In the genomic region with DNA sequence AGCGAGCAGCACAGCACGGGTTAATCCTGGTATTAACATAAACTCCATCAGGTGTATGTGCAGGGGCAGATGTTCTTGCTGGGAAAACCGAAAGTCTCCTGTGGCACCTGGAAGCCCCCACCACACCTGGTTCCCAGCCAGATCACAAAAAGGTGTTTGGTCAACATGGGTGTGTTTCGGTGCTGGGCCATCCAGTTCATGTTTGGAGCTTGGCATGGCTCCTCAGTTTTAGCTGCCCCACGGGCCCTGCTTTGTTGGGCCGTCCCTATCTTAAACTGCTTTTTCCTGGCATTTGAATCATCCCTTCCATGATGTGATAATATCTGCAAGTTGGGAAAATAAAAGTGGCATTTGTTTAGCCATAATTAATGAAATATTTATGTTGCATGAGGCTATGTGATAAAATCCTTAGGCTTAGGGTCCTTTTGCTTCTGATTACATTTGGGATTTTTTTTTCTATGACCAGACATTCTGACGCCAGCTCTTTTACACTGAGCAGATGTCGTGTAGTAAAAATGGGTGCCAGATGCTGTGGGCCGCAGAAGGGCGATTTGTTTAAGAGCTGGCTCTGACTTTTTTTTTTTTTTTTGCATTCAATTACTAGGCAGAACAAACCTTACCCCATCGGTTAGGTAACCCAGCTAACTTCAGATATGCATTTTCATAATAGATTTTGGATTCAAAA, we compare ENCODE assay signal across 9 mouse cellular contexts. TPM values are rescaled to one million over a fixed set of nuclear protein-coding genes. Genes with fewer than 3 reads are reported as not detected.
DNase-seq lines count a peak whose midpoint lies in the region; ATAC-seq and TF ChIP-seq lines count a peak whose summit lies in the region.
"Had no signal": no experiment of that assay in that cellular context is flagged by ENCODE, and none has a peak within 500 bp of the region (broad histone marks: within the 10 kb centered on the region; RNA-seq: fewer than 3 reads in every experiment).

No protein-coding gene starts in this region.

- H3K27ac ChIP-seq in kidney, embryonic 15.5 days: peak overlapping the region; percentile 87
- peak overlapping the region; percentile 75 for H3K27ac ChIP-seq in forebrain, embryonic 10.5 days
- H3K27ac ChIP-seq in limb, embryonic 13.5 days: peak overlapping the region; percentile 81

- no peak for ATAC-seq in kidney, embryonic 15.5 days (replicated peaks; ENCODE audit: low FRiP score)
- ATAC-seq in limb, embryonic 13.5 days (ENCODE audit: low FRiP score, low read depth): peak; percentile 62
- ATAC-seq: inflammation-experienced regulatory T-cells, adult 6 months had no signal

- no peak overlapping the region for H3K9ac ChIP-seq in kidney, embryonic 15.5 days
- no peak overlapping the region for H3K9ac ChIP-seq in limb, embryonic 13.5 days

- no peak for DNase-seq in kidney, postnatal 14 days
- no peak for DNase-seq in forebrain, embryonic 10.5 days (ENCODE audit: extremely low spot score, low spot score)
- no peak for DNase-seq in testis, postnatal 10 days (ENCODE audit: low spot score)
- no peak for DNase-seq in T-cell, adult 2 months (ENCODE audit: low spot score)
- no peak for DNase-seq in cerebellum, adult 18-20 months

- peaks cover 41% of the 10 kb centered on the region for H3K4me1 ChIP-seq in kidney, embryonic 15.5 days
- H3K4me1 ChIP-seq in forebrain, embryonic 10.5 days: peaks cover 48% of the 10 kb centered on the region
- peaks cover 44% of the 10 kb centered on the region for H3K4me1 ChIP-seq in limb, embryonic 13.5 days

- H3K36me3 ChIP-seq in kidney, embryonic 15.5 days: no peaks in the 10 kb centered on the region
- no peaks in the 10 kb centered on the region for H3K36me3 ChIP-seq in forebrain, embryonic 10.5 days (replicated peaks)
- no peaks in the 10 kb centered on the region for H3K36me3 ChIP-seq in limb, embryonic 13.5 days
- H3K36me3 ChIP-seq in myocyte (ENCODE audit: control insufficient read depth, insufficient read depth): no peaks in the 10 kb centered on the region

- no peak overlapping the region for H3ac ChIP-seq in myocyte (ENCODE audit: control insufficient read depth, insufficient read length)

- H3K4me3 ChIP-seq in kidney, embryonic 15.5 days (replicated peaks): no peak overlapping the region
- no peak overlapping the region for H3K4me3 ChIP-seq in forebrain, embryonic 10.5 days
- H3K4me3 ChIP-seq in limb, embryonic 13.5 days: no peak overlapping the region
- no peak overlapping the region for H3K4me3 ChIP-seq in myocyte

- TF ChIP-seq POLR2A in myocyte (IDR thresholded peaks at IDR 0.05; ENCODE audit: insufficient read length, low read depth): no peak

- no peaks in the 10 kb centered on the region for H3K9me3 ChIP-seq in kidney, embryonic 15.5 days (replicated peaks)
- H3K9me3 ChIP-seq in forebrain, embryonic 10.5 days: no peaks in the 10 kb centered on the region
- no peaks in the 10 kb centered on the region for H3K9me3 ChIP-seq in limb, embryonic 13.5 days

- 0 out of 2 replicates have a peak overlapping the region, but pooled peaks have one; percentile 15 for H3K4me2 ChIP-seq in kidney, embryonic 15.5 days
- H3K4me2 ChIP-seq in limb, embryonic 13.5 days (replicated peaks): peak overlapping the region; percentile 49
- peak overlapping the region; percentile 27 for H3K4me2 ChIP-seq in myocyte (ENCODE audit: low read depth)

- H3K79me2 ChIP-seq in myocyte (ENCODE audit: control insufficient read depth, insufficient read depth): no peaks in the 10 kb centered on the region

- H3K27me3 ChIP-seq in kidney, embryonic 15.5 days: no peaks in the 10 kb centered on the region
- peaks cover 35% of the 10 kb centered on the region for H3K27me3 ChIP-seq in forebrain, embryonic 10.5 days (ENCODE audit: poor library complexity, severe bottlenecking)
- H3K27me3 ChIP-seq in limb, embryonic 13.5 days: no peaks in the 10 kb centered on the region
- no peaks in the 10 kb centered on the region for H3K27me3 ChIP-seq in myocyte (ENCODE audit: control insufficient read depth, insufficient read depth, insufficient read length)

- 37% methylated on average over 11 of the region's 11 CpGs for WGBS in kidney, embryonic 15.5 days
- 47% methylated on average over 11 of the region's 11 CpGs for WGBS in forebrain, embryonic 10.5 days
- 8% methylated on average over 11 of the region's 11 CpGs for WGBS in limb, embryonic 13.5 days

TF ChIP-seq in myocyte, 11 proteins besides CTCF, POLR2A, EP300 and RAD21:
- TF ChIP-seq USF1 (IDR thresholded peaks at IDR 0.05; ENCODE audit: low read depth): no peak
- no peak for TF ChIP-seq REST (IDR thresholded peaks at IDR 0.05; ENCODE audit: insufficient read depth, insufficient read length)
- TF ChIP-seq SRF (IDR thresholded peaks at IDR 0.05; ENCODE audit: control insufficient read depth, insufficient read length, low read depth): no peak
- TF ChIP-seq MYOD1 (IDR thresholded peaks at IDR 0.05; ENCODE audit: control insufficient read depth in 1 of 3, insufficient read length in 2 of 3, low read depth in 2 of 3): no peak
- no peak for TF ChIP-seq E2F4 (IDR thresholded peaks at IDR 0.05; ENCODE audit: insufficient read depth)
- no peak for TF ChIP-seq POLR2AphosphoS2 (IDR thresholded peaks at IDR 0.05; ENCODE audit: insufficient read length, low read depth)
- no peak for TF ChIP-seq TCF12 (IDR thresholded peaks at IDR 0.05; ENCODE audit: insufficient read depth, poor library complexity, severe bottlenecking)
- TF ChIP-seq MAX (IDR thresholded peaks at IDR 0.05; ENCODE audit: low read depth): no peak
- no peak for TF ChIP-seq TCF3 (IDR thresholded peaks at IDR 0.05; ENCODE audit: insufficient read length, low read depth)
- no peak for TF ChIP-seq CEBPB (IDR thresholded peaks at IDR 0.05; ENCODE audit: insufficient read depth, poor library complexity, severe bottlenecking)
- TF ChIP-seq MYOG (IDR thresholded peaks at IDR 0.05; ENCODE audit: control insufficient read depth in 1 of 3, insufficient read depth in 1 of 3, insufficient read length in 2 of 3, low read depth in 2 of 3): no peak

RNA-seq across cellular contexts. Expression of a gene that starts 36.9 kb away (rescaled TPM):
- polyA plus RNA-seq in kidney, embryonic 15.5 days (2015; fragmentation: Nextera tagmentation; extraction: Ambion mirVana): 103 and 107 TPM in 2 replicates
- 51.6 and 54.7 TPM in 2 replicates for polyA plus RNA-seq in forebrain, embryonic 10.5 days (2016; fragmentation: Nextera tagmentation; extraction: Ambion mirVana)
- 95.6 and 108 TPM in 2 replicates for polyA plus RNA-seq in limb, embryonic 13.5 days (2015; fragmentation: Nextera tagmentation; extraction: Ambion mirVana)
- 78.3 TPM for polyA plus RNA-seq in myocyte (2012; fragmentation: generic; extraction: Trizol)
- polyA plus RNA-seq: inflammation-experienced regulatory T-cells, adult 6 months had no signal
